Mouse (Mus musculus): ENCODE data around the gene Itpr3.

- peak; percentile 98 for TF ChIP-seq POLR2A (IDR thresholded peaks at IDR 0.05; ENCODE audit: insufficient read depth, low read depth, low read length)
- peak; percentile 33; the same call in 1 of the 2 replicates for TF ChIP-seq CTCF (IDR thresholded peaks at IDR 0.05; ENCODE audit: insufficient read depth, low read depth, low read length)
These were observed 76.5 kb downstream of the Itpr3 start, which contains the start of gene Uqcc2 for GRCm38 (mm10) chr17:27133551-27134141.

All from olfactory bulb, adult 2 months (tissue).